Mouse (Mus musculus): ENCODE results near the gene E130309D02Rik.

E130309D02Rik gene

DNA sequence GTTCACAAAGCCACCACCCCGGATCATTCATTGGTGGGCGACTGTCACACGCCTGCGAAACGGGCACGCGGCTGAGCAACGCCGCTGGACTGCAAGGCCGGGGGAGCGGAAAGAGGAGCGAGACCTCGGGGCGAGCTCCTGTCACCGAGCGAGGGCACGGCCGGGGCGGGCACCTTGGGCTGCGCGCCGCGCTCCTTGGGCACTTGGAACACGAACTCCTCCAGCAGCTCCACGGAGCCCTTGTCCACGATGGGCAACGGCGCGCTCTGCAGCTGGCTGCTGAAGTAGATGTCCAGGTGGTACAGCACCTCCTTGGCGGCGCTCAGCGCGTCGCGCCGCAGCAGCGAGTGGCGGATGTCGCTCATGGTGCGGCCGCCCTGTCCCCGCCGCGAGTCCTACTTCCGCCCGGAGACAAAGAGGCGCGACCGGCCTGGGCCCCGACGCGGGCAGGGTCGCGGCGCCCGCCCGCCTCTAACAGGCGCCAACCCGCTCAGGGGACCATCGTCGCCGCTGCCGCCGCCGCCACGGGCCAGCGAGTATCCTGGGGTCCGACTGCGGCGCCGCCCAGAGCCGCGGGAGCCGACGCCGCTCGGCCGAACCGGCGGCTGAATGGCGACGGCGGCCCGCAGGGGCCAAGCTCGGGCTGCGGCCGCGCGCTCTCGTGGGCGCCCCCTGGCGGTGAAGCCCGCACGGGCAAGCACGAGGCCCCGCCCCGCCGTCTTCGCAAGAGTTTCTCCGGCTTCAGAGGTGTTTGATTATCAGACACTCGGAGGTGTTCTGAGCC lies at the start of gene E130309D02Rik:
TSS of gene E130309D02Rik (minus strand) at position 631 of the 784 bp plus-strand sequence.
- DNase-seq (ENCODE audit: low spot score in 2 of 2): peak; percentile 94 to 99

- DNase-seq (ENCODE audit: low spot score in 2 of 2): no peak
These were observed 48.8 kb upstream of the E130309D02Rik start for GRCm38 (mm10) chr5:143363678-143364615.

- DNase-seq (ENCODE audit: low spot score in 2 of 2): no peak
These were observed 46.3 kb upstream of the E130309D02Rik start for GRCm38 (mm10) chr5:143361428-143361827.

DNA sequence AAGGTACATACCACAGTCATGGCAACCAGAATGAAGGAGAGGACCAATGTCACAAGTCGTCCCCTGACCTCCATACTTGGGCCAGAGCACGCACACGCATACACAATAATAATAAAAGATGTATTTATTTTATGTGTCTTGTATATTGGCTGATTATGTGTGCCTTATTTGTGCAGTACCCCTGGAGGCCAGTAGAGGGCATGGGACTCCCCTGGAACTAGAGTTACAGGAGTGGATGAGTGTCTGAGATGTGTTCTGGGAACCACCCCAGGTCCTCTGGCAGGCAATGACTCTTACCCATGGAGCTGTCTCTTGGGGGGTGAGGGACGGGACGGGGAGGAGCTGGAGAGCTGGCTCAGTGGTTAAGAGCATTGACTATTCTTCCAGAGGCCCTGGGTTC lies 44.8 kb upstream of the E130309D02Rik start:
- peak in 1 of 2 experiments; percentile 30 for DNase-seq (ENCODE audit: low spot score in 2 of 2)

GRCm38 (mm10) chr5:143359263-143359662 lies 44.1 kb upstream of the E130309D02Rik start:
- no peak for DNase-seq (ENCODE audit: low spot score in 2 of 2)

DNA sequence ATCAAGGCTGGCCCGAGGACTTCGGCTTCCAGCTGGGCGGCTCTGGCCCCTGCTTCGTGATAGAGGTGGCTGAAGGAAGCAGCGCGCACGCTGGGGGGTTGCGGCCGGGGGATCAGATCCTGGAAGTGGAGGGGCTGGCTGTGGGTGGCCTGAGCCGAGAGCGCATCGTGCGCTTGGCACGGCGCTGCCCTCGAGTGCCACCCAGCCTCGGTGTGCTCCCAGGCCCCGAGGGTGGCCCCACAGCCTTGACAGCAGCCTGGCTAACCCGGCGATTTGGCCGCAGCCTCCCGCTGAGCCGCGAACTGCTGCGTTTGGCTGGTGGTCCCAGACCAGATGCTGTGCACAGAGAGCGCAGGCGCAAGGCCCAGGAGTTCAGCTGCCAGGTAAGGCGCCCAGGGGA lies 42.4 kb upstream of the E130309D02Rik start:
- no peak for DNase-seq (ENCODE audit: low spot score in 2 of 2)

DNA sequence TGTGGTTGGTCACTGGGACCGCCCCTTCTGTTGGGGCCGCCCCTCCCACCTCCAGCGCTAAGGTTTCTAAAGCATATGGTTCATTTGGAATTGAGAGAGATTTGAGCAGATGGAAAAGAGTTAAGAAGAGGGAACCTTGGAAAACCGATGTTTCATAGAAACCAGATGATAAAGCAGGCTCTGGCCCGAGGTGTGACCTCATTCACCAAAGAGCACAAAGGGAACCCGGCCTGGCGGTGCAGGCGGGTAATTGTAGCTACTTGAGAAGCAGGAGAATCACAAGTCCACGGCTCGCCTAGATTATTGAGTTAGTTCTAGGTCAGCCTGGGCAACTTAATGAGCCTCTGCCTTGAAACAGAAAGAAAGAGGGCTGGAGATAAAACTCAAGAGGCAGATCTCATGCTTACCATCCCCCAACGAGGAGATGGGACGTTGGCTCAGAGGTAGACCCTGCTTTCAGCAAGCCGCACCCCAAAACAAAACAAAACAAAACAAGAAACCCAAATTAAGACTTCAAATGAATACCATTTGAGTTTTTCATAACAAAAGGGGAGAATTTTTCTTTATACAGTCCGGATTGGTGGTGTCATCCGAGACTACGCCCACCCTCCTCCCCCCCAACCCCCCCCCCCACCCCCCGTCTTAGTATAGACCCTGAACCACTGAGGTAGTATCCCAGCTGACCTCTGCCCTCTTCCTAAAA lies 41.7 kb upstream of the E130309D02Rik start, which contains the start of gene Grid2ip:
TSS of gene Grid2ip (plus strand) at position 653 of the 703 bp plus-strand sequence.
- DNase-seq (ENCODE audit: low spot score in 2 of 2): no peak

DNA sequence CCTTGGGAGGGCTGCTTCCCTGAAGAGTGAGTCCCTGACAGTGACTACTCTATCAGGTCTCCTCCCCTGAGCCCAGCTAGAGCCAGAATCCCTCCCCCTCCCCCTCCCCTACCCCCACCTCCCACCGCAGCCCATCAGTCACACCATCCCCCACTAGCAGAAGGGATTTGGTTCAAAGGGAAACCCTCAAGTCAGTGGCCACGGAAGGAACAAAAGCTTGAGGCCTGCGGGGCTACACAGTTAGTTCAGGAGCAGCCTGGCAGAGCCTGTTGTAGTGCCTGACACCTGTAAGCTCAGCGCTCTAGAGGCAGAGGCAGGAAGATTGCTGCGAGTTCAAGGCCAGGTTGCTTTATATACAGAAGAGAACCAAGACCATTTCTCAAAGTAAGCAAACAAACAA lies 40.9 kb upstream of the E130309D02Rik start:
- no peak for DNase-seq (ENCODE audit: low spot score in 2 of 2)

DNA sequence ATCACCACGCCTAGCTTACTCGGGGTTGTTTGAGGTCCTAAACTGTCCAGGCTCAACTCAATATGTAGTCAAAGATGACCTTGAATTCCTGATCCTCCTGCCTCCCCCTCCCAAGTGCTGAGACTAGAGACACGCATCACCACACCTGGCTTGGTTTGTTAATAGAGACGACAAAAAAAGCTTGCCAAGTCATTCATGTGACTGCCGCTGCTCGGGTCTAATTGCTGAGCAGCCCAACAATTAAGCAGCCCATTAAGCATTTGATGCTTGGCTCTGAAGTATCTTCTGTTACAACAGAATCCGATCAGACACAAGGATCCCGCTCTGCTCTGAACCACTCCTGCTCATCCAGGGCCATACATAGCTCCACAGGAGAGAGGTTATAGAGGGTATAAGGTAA lies 31.2 kb upstream of the E130309D02Rik start:
- no peak for DNase-seq (ENCODE audit: low spot score in 2 of 2)

DNA sequence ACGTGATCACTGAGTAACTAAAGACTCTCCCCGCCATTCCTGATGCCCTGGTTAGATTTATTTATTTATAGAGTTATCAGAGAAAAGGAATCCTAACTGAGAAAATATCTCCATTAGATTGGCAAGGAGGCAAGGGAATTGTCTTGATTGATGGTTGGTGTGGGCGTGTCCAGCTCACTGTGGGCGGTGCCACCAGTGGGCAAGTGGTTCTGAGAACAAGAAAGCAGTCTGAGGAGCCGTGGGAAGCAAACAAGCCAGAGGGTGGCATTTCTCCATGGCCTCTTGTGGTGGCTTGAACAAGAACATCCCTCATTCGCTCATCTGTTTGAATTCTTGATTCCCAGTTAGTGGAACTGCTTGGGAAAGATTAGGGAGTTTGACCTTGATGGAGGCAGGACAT lies 24.4 kb upstream of the E130309D02Rik start:
- no peak for DNase-seq (ENCODE audit: low spot score in 2 of 2)

DNA sequence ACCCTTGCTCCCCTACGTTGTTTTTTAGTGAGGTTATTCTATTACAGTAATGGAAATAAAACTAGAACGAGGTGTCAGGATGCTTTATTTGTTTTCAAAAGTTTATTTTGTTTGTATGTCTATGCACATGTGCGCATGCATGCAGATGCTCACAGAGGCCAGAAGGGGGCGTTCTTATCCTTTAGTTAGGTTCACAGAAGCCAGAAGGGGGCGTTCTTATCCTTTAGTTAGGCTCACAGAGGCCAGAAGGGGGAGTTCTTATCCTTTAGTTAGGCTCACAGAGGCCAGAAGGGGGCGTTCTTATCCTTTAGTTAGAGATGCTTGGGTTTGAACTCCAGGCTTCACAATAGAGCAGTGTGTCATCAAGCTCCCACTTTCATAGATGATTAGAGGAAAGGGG lies 21.4 kb upstream of the E130309D02Rik start:
- no peak for DNase-seq (ENCODE audit: low spot score in 2 of 2)

- DNase-seq (ENCODE audit: low spot score in 2 of 2): no peak
These were observed 19.9 kb upstream of the E130309D02Rik start for GRCm38 (mm10) chr5:143335089-143335460.

- no peak for DNase-seq (ENCODE audit: low spot score in 2 of 2)
These were observed 19.4 kb upstream of the E130309D02Rik start for GRCm38 (mm10) chr5:143334418-143335088.

- DNase-seq (ENCODE audit: low spot score in 2 of 2): peak; percentile 68 to 88
These were observed 18.7 kb upstream of the E130309D02Rik start for GRCm38 (mm10) chr5:143333872-143334271.

DNA sequence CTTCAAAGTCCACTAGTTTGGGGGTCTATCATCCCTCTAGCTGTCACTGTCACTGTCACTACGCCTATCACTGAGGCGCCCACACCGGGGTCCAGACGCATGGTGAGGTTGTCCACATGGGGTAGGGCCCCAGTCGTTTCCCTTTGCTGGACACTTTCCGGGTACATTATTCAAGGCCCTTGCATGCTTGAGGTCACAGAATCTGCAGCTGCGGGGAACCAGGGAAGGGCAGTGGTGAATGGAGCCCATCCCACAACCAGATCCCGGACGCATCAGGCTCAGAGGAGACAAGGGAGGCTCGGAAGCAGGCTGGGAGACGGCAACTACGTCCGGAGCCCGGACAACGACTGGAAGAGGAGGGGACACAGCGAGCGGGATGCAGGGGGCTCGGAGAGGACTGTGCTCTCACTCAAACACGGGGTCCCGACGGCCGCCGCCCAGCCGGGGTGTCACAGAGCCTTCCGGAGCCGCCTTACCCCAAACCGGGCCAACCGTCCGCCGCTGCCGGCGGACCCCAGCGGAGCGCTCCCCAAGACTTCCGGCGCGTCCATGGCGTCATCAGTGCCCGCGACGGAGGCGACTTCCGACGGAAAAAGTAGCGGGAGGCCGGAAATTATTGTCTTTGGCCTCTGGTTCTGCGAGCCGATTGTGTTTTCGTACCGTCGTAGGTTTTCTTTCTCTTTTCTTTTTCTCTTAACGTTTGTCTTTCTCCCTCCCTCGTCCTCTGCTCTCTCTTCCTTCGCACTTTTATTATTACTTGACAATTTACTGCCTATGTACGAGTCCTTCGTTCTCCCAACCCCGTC lies 13.7 kb upstream of the E130309D02Rik start, which contains the start of gene Zdhhc4:
TSS of gene Zdhhc4 (minus strand) at position 567 of the 806 bp plus-strand sequence.
- peak; percentile 87 to 94 for DNase-seq (ENCODE audit: low spot score in 2 of 2)

- no peak for DNase-seq (ENCODE audit: low spot score in 2 of 2)
These were observed 2.1 kb upstream of the E130309D02Rik start for GRCm38 (mm10) chr5:143317288-143317610.

GRCm38 (mm10) chr5:143316605-143317287 lies 1.6 kb upstream of the E130309D02Rik start:
- no peak for DNase-seq (ENCODE audit: low spot score in 2 of 2)

DNA sequence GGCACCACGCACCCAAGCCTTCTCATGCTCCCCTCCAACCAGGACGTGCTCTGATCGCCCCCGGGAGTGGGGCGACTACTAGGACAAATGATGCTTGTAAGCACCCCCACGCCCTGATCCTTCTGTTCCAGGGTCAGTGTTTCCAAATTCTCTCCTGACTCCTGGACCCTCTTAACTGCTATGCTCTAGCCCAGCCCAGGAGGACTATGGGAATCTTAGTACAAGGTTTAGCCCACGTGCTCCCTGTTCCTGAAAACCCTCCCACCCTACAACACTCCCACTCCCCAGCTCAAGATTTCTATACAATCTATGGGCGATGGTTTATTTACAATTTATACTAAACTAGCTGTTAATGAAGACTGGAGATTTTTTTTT lies 341 bp upstream of the E130309D02Rik start:
- DNase-seq (ENCODE audit: low spot score in 2 of 2): no peak

DNA sequence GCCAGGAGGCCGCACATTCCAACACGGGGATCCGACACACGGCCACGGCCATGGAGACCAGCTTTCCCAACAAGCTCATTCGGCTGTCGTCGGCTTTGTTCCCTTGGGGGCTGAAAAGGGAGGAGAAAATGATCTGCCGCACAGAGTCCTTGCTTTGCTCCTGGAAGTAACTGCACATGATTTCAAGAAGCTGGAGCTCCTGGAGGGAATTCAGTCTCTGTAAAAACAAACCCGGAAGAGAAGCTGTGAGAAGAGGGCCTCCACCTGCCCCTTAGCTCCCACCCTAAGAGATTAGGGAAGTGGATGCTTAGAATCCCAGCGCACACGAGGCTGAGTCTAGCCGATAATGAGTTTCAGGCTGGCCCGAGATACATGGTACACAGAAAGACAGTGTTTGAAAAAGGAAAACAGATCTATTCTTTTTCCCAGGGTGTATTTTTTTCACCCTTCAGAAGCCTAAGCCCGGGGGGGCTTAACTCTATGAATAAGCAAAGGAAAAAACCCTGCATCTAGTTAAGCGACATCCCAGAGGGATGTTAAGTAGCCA lies 904 bp downstream of the E130309D02Rik start:
- no peak for DNase-seq (ENCODE audit: low spot score in 2 of 2)

GRCm38 (mm10) chr5:143311886-143312285 lies 3.3 kb downstream of the E130309D02Rik start:
- peak; percentile 87 to 96 for DNase-seq (ENCODE audit: low spot score in 2 of 2)

All from spleen, postnatal 4 days (tissue).